Mouse (Mus musculus) urinary bladder, postnatal 10 days (tissue): ENCODE results near the gene Urad.

Experiments
- DNase-seq: peaks from one replicate; pipeline ENCODE4 v3.0.0; 2022; ENCODE audit warnings: low spot score

Urad gene

DNA sequence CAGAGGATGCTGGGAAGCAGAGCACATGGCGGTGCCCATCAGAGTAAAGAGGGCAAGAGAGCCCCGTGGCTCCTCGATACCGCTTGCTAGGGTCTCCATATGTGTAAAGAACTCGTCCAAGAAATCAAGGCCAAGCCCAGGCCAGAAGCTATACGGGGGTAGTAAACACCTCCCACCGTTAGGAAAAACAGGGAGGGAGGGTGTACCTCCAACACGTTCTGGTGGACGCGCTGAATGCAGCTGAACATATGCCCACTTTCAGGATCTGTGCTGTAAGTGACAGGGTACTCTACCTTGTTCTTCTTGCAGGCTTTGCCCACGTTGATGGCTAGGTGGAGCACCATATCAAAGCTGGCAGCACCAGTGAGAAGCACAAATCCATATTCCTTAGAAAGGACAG, 3.7 kb upstream of the Urad start:
- no peak for DNase-seq

DNA sequence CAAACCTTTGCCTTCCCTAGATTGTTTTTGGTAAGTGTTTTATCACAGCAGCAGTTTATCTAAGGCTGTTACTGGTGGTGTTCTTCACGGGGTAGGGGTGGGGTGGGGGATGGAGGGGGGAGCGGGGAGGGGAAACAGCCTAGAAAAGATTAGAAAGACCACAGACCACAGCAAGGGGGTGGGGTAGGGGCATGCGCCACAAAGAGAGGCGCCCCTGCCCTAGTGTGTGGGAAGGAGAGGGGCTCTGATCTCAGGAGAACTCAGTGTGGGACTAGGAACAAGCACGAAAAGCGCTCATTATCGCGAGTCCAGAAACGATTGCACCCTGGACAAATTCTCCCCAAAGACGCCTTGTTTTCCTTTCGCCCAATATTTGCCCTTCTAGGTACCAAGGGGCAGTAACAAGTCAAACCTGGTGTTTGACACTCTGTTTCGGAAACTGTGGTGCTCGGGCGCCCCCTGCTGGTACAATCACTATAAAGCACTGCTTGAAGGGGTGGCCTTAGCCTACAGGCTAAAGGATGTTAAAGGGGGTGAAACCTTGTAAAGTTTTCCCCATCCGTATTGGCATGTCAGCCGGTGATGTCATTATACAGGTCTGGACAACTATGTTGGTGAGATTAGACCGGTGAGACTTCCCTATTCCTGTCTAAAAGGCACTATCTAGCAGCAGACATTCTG, 1.1 kb upstream of the Urad start:
- DNase-seq, result no peak

DNA sequence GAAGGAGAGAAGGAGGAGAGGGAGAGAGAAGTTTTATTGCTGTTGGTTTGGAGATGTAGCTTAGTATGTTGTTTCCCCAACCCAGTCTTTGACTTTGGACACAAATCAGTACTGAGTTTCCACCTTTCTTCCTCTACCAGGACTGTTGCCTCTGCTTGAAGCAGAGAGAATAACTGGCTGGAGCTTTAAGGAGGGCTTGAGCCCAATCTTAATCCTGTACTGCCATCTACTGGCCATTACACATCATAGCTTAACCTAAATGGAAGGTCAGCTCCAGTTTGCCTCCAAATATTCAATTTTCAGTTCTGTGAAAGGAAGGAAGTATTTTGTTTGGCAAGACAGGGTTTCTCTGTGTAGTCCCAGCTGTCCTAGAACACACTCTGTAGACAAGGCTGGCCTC, 2.6 kb downstream of the Urad start:
- DNase-seq, result no peak

DNA sequence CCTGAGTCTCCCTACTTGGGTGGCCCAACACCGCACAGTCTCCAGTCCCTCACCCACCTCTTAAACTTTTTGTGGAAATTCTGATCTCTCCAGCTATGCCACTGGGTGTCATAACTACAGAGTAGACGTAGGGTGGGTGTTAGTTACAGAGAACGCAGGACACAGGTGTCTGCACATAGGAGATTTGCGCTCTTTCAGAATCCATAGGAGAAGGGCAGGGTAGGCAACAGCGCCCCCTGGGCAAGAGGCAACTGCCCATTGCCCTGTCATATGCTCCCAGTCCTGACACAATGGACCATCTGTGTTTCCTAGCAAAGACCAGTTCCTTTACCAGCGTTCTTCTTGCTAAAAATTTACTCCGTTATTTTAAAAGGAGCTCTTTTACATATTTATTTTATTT, 4.2 kb downstream of the Urad start:
- no peak for DNase-seq

DNA sequence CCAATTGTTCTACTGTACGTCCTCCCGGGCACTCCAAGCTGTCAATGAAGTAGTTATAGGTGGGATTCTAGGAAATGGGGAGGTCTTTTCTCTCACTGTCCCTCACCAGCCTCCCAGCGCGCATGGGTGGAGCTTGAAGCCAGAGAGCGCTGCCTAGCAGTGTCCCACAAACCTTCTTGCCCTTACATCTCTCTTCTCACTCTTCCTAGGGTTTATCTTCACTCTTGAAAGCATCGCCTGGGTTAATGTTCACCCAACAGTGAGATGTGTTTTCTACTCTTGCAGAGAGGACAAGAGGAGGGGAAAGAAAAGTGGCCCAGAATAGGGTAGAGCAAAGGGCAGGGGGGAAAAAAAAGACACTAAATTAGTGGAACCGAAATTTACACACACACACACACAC, 4.9 kb downstream of the Urad start:
- no peak for DNase-seq

DNA sequence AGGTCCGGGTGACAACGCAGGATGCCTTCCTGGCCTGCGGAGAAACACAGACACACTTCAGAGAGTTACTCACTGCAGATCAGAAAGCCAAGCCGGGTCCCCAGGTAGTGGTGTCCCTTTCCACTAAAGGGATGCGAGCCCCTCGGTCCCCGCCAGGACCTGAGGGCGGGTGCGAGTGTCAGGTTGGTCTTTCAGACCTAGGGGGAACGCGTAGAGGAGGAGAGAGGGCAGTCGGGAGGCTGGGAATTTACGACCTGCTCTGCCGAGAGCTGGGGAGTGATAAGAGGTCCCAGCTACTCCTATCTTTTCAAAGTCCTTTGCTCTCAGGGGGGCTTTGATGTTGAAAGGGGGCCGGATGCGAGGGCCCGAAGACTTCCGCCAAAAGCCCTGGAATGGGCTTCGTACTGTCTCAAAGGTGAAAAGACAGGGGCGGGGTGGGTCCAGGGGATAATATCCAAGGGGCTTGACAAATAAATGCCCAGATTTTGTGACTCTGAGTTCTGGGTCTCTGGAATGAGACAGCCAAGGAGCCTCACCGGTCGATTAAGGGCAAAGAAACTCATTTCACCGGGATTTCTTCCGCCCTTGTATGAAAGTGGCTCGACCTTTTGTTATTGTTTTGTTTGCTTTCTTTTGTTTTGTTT, 6.7 kb downstream of the Urad start:
- DNase-seq, result peak; percentile 7

DNA sequence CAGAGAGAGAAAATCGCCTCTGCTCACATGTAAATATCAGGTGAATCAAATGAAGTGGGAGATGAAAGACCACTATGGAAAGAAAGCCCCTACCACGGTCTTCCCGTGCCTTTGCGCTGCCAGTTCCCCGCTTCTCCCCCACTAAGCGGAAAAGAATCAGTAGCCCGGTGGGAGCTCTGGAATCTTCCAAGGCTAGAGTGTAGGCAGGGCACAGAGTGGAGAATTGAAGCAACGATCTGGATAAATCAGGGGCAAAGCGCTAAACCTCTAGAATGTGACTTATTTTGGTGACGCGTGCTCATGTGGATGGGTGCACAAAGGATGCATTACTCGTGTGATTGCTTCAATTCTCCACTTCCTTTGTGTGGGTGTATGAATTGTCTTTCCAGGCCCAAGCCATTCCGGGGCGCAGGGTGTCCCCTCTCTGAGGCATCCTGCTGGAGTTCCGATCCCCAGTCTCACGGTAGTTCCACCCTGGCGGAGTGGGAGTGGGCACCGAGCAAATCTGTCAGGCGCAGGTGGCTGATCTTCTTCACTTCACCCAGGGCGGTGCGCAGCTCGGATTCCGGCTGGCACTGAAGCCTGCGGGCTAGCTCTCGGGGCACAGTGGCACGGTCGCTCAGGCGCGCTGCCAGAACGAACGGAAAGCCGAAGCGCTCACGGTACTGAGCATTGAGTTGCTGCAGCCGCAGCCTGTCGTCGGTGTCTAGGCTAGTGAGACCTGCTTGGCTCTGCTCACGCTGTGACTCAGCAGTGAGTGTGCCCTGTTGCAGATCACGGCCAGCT, 7.4 kb downstream of the Urad start:
- no peak for DNase-seq

DNA sequence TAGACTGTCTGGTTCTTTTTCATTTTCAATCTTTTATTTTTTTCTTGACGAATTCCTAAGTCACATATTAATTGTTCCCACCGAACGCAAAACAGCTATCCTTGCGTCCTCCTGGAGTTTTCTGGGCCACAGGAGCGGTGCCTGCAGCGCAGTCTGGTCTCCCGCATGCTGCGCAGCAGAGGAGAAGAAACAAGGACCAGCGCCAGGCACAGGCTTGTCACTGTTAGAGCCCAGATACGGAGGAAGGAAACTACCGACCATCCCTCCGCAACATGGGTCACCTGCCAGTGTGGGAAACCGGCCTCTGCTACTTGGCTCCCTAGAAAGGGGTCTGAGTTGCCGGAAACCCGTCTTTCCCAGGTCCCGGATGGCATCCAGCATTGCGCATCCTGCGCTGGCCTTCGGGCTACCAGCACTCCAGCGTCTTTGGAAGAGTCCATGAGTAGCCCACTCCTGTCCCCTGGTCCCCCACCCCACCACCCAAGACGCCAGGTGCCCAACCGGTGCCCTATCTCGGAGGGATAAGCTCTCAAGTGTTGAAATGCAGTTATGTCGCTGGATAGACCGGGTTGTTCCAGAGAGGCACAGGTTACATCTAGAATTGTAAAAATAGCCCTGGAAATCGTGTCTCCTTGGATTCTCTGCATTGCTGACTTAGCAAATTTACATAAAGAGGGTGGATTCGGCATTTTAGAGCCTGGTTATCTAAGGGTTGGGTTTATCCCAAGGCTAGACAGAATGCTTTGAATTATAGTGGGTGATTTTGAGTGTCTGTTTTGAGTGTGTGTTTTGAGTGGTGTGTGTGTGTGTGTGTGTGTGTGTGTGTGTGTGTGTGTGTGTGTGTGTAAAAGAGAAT, 9.2 kb downstream of the Urad start:
- no peak for DNase-seq

DNA sequence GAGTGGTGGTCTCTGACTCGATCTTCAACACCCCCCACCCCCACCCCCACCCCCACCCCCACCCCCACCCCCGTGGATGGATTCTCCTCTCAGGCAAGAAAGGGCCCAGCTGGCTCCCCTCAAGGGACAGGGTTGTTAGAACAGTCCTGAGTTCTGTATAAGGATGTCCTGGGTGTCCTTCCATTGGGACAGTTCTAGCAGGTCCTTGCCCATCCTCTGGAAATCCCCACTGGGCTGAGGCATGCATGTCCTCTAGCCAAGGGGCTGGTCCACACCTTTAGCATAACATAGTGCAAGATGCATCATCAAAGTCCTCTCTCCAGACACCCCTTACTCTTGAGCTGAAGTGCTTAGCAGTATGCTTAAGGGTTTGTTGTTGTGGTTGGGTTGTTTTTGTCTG, 12.5 kb downstream of the Urad start:
- DNase-seq, result no peak

DNA sequence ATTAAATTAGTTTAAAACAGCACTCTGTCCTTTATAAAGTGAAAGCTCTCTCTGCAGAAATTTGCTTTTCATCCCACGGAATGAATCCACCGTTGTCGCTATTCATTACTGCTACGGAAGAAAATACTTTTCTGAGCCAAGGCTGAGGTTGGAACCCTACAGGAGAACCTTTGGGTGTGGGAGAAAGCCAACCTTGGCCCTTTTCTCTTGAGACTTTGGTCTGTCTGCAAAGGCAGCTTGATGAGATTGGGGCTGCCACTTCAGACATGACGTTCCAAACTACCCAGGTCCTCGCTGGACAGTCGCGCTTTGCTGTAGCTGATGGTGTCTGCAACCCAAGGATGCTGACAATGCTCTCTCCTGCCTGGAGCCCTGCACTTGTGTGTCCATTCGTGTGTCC, 13.8 kb downstream of the Urad start:
- DNase-seq, result no peak

DNA sequence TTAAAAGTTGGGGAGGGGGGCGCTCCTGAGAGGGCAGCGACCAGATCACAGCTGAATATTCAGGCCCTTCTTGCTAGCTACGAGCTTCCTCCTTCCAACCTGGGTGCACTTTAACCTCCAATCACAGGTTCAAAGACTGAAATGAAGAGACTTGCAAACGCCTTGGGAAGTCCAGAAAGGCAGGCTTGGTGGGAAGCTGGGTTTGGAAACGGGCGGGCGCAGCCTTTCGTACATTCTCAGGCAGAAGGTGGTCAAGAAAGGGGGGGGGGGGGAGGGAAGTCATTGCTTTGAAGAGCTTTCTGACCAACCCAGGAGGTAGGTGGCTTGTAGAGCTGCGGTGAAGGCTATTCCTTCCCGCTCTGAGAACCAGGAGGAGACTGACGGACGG, 14.8 kb downstream of the Urad start:
- no peak for DNase-seq

DNA sequence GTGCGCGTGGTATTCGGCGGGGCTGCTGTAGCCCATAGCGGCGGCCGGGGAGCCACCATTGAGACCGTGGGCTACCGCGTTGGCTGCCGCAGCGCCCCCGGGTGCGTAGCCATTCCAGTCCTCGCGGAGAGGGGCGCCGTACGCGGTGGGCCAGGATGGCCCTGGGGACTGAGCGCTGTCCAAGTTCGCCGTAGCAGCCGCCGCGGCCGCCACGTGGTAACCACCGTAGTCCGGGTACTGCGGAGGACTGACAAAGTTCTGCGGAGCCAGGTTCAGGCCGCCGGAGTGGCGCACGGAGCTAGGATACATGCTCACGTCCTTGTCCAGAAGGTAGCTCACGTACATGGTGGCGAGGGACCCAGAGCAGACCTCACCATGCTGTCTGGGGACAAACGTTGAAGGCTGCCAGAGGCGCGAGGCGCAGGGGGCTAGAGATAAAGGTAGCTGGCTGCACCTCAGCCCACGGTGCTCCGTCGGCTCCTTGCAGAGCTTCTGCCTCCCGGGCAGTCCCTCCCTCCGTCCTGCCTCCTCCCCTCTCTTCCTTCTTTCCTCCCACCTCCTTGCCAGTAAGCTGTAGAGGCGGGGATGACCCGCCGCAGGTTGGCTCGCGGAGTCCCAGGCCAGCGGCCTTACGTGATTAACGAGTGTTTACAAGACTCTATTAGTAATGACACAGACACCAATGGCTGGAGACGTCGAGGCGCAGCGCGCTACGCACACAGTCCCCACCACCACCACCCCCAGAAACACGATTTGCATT, 15.4 kb downstream of the Urad start, which contains the start of gene Cdx2:
Gene Cdx2 (minus strand): TSS at position 633 of the 760 bp plus-strand sequence.
- DNase-seq, result no peak

DNA sequence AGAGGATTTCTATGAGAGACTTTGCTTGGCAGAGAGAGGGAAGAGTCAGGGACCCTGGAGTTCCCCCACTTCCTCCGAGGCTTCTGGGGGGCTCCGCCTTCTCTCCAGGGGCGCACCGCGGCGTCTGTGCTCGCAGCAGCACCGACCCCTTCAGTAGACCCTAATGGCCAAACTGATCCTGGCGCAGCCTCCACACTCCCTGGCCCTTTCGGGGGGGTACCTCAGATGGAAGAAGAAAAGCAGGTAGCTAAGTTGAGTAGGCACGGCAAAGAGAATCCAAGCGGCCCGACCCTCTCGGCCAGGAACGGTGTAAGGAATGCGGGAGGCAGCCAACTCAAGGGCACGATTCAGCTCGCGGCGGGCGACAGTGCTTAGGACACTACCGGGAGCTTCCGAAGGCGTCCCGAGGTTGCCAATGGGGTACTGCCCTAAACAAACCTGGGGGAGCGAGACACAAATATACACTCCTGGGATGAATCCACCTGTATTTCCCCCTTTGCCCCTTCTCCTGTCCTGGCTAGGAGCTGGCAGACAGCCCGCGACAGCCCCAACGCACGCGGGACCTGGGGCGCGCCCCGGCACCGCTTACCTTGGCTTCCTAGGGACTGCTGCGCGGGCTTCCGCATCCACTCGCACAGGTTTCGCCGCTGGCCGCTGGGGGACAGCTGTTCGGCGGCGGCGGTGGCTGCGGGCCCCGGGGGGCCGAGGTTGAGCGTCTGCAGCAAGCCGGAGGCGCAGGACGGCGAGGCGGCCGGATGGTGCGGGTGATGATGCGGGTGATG, 16.2 kb downstream of the Urad start:
- DNase-seq, result no peak

DNA sequence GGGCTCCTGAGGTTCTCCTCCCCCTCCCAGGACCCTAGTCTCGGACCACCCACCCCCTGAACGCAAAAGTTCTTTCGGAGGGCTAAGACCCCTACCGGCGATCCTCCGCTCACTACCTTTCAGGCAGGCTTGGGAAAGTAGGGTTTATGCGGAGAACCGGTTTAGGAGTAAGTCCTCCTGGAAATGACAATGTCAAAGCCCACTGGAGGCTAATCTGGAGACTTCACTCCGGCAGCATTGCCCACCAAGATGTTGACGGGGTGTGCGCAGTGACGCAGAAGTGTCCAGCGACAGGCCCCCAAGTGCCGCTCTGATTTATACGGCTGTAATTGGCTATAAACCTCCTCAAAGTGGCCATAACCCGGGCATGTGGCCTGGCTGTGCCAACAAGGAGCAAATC, 17.1 kb downstream of the Urad start:
- no peak for DNase-seq

DNA sequence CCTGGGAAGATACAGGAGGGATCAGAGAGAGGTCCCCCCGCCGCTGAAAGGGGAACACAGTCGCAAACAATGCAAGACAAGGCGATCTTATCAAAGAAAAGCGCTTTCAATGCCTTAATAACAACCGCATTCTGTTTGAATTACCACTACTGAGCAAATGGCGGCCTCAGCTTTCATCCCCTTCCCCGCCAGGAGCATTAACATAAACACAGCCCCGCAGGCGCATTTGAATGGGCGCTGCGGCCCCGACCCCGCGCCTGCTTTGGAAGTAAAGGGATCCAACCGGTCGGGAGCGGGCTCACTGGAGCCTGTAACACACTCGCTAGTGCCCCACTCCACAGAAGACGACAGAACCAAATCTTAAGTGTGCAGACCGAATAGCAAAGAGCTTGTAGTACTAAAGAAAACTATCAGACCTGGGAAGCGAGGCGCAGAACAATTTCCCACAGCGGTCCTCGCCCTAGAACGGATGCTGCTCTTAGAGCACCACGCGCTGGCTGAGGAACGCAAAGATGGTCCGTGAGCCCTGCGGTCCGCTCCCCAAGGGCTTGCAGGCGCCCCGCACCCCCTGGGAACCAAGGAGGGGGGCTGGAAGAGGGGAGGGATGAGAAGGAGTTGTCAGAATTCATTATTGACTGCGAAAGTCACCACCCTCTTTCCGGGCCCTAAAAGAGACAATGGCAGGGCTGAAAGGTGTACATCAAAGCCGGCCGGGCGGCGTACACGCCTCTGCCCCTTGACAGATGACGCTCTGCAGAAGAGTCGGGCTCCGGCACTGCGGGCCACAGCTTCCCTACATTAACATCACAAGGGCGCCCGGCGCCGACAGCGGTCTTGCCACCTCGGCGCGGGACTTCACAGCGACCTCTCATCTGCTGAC, 17.7 kb downstream of the Urad start:
- no peak for DNase-seq

DNA sequence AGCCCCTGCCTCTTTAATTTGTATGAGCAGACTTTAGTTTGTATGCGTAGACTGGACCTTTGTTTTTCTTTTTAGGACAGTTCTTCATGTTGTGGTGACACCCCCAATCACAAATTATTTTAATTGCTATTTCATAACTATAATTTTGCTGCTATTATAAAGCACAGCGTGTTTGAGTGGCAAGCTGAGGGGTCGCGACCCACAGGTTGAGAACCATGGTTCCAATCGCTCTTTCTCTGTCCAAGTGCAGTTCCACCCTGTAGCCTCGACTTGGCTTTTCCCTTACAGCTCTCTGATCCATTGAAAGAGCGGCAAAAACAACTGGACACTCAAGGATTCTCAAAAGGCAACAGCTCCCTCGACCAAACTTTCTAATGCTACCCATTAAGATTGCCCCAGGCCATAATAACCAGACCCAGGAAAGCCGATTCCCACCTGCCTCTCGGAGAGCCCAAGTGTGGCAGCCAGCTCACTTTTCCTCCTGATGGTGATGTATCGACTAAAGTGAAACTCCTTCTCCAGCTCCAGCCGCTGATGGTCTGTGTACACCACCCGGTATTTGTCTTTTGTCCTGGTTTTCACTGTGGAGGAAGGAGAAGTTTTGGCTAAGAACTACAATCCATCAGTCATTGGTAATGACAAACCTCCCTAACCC, 19.4 kb downstream of the Urad start:
- no peak for DNase-seq

DNA sequence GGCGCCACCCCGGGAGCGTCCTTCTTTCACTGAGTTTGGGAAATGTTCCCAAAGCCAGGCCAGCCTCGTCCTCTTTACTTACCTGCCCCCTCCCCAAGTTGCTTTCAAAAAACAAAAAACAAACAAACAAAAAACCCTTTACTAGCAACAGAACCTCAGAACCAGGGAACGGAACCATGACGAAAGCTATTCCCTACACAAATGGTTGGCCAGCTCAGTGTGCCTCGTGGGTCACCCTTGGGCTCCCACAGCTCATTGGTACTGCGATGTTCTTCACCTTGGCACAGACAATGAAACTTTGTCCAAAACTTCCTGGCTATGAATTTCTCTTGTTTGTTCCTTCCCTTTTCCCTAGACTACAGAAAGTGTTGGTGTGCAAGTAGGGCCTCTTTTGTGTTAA, 20.1 kb downstream of the Urad start:
- no peak for DNase-seq

DNA sequence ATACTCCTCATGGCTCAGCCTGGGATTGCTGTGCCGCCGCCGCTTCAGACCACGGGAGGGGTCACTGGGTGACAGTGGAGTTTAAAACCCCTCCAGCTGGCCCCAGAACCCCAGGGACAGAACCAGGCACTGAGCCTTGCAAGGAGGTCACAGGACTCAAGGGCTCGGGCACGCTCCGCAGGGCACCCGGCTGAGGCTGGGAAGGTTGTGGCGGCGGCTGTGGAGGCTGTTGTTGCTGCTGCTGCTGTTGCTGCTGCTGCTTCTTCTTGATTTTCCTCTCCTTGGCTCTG, 20.5 kb downstream of the Urad start:
- no peak for DNase-seq
